Mouse (Mus musculus) Patski (cell line): ENCODE data around the gene 2810006K23Rik. TPM values are rescaled to one million over a fixed set of nuclear protein-coding genes. Genes with fewer than 3 reads are reported as not detected.
A peak's percentile ranks its signal among the peaks of the same experiment; 100 is the strongest.
"Not testable (repeated sequence)": the region's sequence is repeated elsewhere in the genome, so short reads cannot be mapped to it uniquely, and the experiment has no call there.

Experiments used
- ATAC-seq: fragments of 100-300 bp; one replicate; pipeline ENCODE4 v1.8.0; 2021
- CTCF ChIA-PET: fragments of 350-600 bp; sonication (Branson Sonifier 250); formaldehyde crosslinking; loops from one replicate; lab custom pipeline; 2022; ENCODE audit warnings: inconsistent platforms; lab: Charles Lee
- POLR2A ChIA-PET: fragments of 350-600 bp; sonication (Branson Sonifier 250); formaldehyde crosslinking; loops from one replicate; lab custom pipeline; 2022; ENCODE audit warnings: antibody characterized with exemption, inconsistent platforms; lab: Charles Lee
- DNase-seq: peaks from one replicate; pipeline ENCODE4 v3.0.0-alpha.2; 2011; ENCODE audit warnings: low read depth, low spot score
- H3K27me3 ChIP-seq: fragments of 371-371 bp; one replicate; pipeline ENCODE4 v1.5.1; 2021
- CTCF ChIP-seq: fragments of 100-300 bp; IDR thresholded peaks from one replicate; pipeline ENCODE4 v1.5.1; 2021
- in situ Hi-C: fragments of 300-500 bp; cut with MboI; formaldehyde crosslinking; loops from 3 replicates; pipeline ENCODE4 v1.11.1; 2018; ENCODE audit warnings: low pct_unique_long_range_greater_than_20kb, mixed read lengths
- polyA plus RNA-seq: library from polyadenylated mRNA; unstranded; gene quantifications from one replicate; pipeline ENCODE4 v1.2.3, GENCODE M21; 2021

2810006K23Rik gene
- polyA plus RNA-seq, 1 experiment from 2014 or later = 17.0 TPM

- H3K27me3 ChIP-seq = no peaks in the 10 kb centered on the region
- CTCF ChIA-PET = no interaction called here
- POLR2A ChIA-PET = interaction anchor here (0.7 kb wide), 1 partner anchor 38 kb away, joined by 4 read pairs; no protein-coding TSS in a partner anchor
- in situ Hi-C loops = no loop called here
- ATAC-seq (no peak), DNase-seq (no peak)
- TF ChIP-seq CTCF = no peak
Measured at GRCm38 (mm10) chr5:124355425-124355959, 27.6 kb downstream of the 2810006K23Rik start.

GRCm38 (mm10) chr5:124356695-124357094, 28.8 kb downstream of the 2810006K23Rik start:
- ATAC-seq (no peak), DNase-seq (no peak)
- no peaks in the 10 kb centered on the region for H3K27me3 ChIP-seq
- no peak for TF ChIP-seq CTCF
- in situ Hi-C loops = no loop called here
- ChIA-PET POLR2A (interaction anchor here (0.6 to 0.7 kb wide), 2 partner anchors 27 to 1767 kb away, joined by 3 read pairs; no protein-coding TSS in a partner anchor), CTCF (interaction anchor here (0.8 to 1.2 kb wide), 3 partner anchors 17 to 56 kb away, joined by 3 read pairs; no protein-coding TSS in a partner anchor)

DNA sequence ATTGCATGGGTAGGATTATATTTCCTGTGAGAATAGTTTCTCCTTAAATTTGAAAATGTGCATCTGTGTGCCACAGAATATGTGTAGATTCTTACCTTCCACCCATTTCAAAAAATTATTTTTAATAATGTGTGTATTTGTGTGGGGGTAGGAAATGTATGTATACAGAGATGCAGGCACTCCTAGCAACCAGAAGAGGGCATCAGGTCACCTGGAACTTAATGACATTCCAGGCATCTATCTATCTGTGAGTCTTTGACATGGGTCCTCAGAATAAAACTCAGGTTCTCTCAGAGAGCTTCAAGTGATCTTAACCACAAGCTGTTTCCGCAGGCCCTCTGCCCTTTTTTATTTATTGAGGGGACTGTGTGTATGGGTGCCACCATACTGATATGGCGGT, 31.8 kb downstream of the 2810006K23Rik start:
- ChIA-PET POLR2A (interaction anchor here (0.7 kb wide), 1 partner anchor 32 kb away, joined by 3 read pairs; no protein-coding TSS in a partner anchor), CTCF (interaction anchor here (0.6 to 1.5 kb wide), 3 partner anchors 12 to 68 kb away, joined by 3 to 6 read pairs (median 4); no protein-coding TSS in a partner anchor)
- H3K27me3 ChIP-seq = no peaks in the 10 kb centered on the region
- in situ Hi-C loops = no loop called here
- no peak for DNase-seq
- peak; percentile 54 for TF ChIP-seq CTCF
- no peak for ATAC-seq

DNA sequence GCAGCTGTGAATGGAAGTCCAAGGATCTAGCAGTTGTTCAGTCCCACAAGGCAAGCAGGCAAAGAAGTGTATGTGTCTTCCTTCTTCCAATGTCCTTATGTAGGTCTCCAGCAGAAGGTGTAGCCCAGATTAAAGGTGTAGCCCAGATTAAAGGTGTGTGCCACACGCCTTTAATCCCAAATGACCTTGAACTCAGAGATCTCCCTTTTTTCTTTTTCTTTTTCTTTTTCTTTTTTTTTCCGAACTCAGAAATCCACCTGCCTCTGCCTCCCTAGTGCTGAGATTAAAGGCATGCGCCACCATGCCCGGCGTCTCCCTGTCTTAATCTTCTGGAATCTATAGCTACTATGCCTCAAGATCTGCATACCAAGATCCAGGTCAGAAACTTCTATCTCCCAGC, 35.1 kb downstream of the 2810006K23Rik start, which contains the start of gene Cdk2ap1:
Cdk2ap1 (minus strand) TSS at position 101 of the 400 bp plus-strand sequence.
- in situ Hi-C loops, DNase-seq, ATAC-seq, H3K27me3 ChIP-seq, POLR2A ChIA-PET: not testable (repeated sequence)
- CTCF ChIA-PET = interaction anchor here (2.1 kb wide), 1 partner anchor 25 kb away, joined by 6 read pairs; no protein-coding TSS in a partner anchor

- DNase-seq (no peak), ATAC-seq (no peak)
- POLR2A ChIA-PET = no interaction called here
- H3K27me3 ChIP-seq = no peaks in the 10 kb centered on the region
- TF ChIP-seq CTCF = no peak
- in situ Hi-C loops = no loop called here
- CTCF ChIA-PET = interaction anchor here (2.1 kb wide), 1 partner anchor 24 kb away, joined by 6 read pairs; no protein-coding TSS in a partner anchor
Measured at GRCm38 (mm10) chr5:124364173-124364918, 36.5 kb downstream of the 2810006K23Rik start.

DNA sequence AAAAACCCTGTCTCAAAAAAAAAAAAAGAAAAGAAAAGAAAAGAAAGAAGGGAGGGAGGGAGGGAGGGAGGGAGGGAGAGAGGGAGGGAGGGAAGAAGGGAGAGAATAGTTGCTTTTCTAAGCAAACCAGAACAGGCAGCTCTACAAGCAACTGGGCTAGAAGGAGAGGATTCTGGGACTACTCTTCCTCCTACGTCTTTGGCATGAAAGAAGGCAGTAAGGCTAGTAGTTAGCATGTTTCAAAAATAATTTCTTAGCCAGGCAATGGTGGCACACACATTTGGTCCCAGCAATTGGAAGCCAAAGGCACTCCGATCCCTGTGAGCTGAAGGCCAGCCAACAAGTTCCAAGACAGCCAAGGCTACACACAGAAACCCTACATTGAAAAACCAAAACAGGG, 37.9 kb downstream of the 2810006K23Rik start:
- CTCF ChIA-PET = no interaction called here
- POLR2A ChIA-PET = no interaction called here
- TF ChIP-seq CTCF = no peak
- in situ Hi-C loops = no loop called here
- no peak for DNase-seq
- no peak for ATAC-seq
- H3K27me3 ChIP-seq = no peaks in the 10 kb centered on the region

GRCm38 (mm10) chr5:124366721-124367120, 38.8 kb downstream of the 2810006K23Rik start:
- DNase-seq (no peak), ATAC-seq (no peak)
- POLR2A ChIA-PET = no interaction called here
- TF ChIP-seq CTCF = no peak
- H3K27me3 ChIP-seq = no peaks in the 10 kb centered on the region
- CTCF ChIA-PET = no interaction called here
- in situ Hi-C loops = no loop called here

GRCm38 (mm10) chr5:124374298-124374697, 46.4 kb downstream of the 2810006K23Rik start:
- in situ Hi-C loops = no loop called here

DNA sequence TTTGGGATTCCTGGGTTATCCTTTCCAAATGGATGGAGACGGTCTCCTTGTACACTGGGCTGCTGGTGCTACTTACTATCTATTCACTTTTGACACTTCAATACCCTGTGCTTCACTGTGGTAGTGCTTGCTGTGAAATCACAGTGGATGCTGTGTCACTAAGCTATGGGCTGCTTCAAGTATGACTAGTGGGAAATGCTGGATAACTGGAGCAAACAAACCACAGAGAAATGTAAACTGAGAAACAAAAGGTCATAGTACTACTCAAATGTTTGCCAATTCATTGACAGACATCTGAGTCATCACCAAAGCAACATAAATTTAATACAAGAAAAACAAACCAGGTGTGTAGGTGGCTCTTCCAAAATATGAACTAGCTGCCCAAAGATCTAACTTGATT, 48.5 kb downstream of the 2810006K23Rik start:
- H3K27me3 ChIP-seq = no peaks in the 10 kb centered on the region
- DNase-seq (no peak), ATAC-seq (no peak)
- TF ChIP-seq CTCF = no peak
- ChIA-PET POLR2A (no interaction called here), CTCF (no interaction called here)
- in situ Hi-C loops = no loop called here

More at GRCm38 (mm10) chr5:124374298-124374697, 46.4 kb downstream of the 2810006K23Rik start:
- ATAC-seq = no peak
- TF ChIP-seq CTCF = no peak
- ChIA-PET POLR2A (no interaction called here), CTCF (interaction anchor here (1.0 to 2.1 kb wide), 4 partner anchors 7 to 18 kb away, joined by 3 to 6 read pairs (median 3); no protein-coding TSS in a partner anchor)
- no peaks in the 10 kb centered on the region for H3K27me3 ChIP-seq
- no peak for DNase-seq

DNA sequence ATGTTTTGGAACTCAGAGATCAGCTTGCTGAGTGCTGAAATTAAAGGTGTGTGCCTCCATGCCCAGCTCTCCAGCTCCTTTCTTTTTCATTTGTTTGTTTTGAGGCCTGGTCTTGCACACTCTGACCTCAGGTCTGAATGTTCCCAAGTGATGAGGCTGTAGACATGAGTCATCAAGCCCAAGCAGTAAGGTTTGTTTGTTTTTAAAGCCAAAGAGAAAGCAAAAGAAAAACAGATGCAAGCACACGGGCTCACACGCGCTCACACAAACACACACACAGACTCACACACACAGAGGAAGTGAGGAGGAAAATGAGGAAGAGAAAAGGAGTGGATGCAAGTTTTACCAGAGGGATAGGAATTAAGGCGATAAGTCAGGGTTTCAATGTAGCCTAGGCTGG, 49.3 kb downstream of the 2810006K23Rik start:
- no peak for TF ChIP-seq CTCF
- ATAC-seq = no peak
- in situ Hi-C loops = no loop called here
- POLR2A ChIA-PET = interaction anchor here (0.7 kb wide), 1 partner anchor 355 kb away, joined by 4 read pairs; no protein-coding TSS in a partner anchor
- no peak for DNase-seq
- CTCF ChIA-PET = interaction anchor here (0.6 to 1.8 kb wide), 2 partner anchors 11 to 12 kb away, joined by 3 read pairs; no protein-coding TSS in a partner anchor
- H3K27me3 ChIP-seq = no peaks in the 10 kb centered on the region
